Mouse (Mus musculus) CD8-positive naive resting alpha-beta T cell, adult 2 months (primary cell): ENCODE results near the gene Castor1.

ENCODE experiments used
- DNase-seq, 2 experiments: peaks; one replicate each; pipeline ENCODE4 v3.0.0; 2022; ENCODE audit warnings: low read depth in 2 of 2, low spot score in 2 of 2

The Castor1 gene

DNA sequence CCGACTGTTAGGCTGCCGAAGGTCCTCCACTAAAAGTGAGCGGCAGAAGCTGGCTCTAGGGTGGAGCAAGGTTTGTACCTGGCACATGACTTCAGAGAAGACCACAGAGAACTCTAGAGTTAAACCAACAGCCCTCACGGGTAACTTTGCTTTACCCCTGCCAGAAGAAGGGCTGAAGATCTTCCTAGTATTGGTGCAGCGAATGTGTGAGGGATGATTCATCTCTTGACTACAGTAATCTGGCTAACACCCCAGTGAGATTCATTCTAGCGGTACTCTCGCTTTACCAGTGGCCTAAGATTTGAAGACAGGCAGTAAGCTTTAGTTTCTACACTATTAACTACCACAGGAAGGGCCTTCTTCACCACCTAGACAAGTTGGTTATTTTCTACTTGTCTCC, 12.1 kb upstream of the Castor1 start:
- peak in 1 of 2 experiments; percentile 34 for DNase-seq

DNA sequence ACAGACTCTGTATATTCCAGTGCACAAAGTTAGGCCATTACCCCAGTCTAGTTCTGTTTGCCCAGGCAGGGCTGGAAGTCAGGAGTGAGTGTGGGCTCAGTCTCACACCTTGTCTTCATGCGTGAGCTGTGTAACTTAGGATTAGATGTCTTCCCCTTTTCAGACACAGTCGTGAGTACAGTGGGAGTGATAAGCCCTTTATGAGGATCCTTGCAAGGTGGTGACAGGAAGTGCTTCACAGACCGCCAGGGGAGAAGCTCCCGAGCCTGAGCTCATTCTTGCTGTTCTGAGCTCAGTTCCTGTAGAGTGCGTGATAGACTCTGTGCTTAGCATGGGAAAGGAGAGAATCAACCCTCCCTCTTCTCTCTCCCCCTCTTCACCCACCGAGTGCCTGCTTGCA, 11.5 kb upstream of the Castor1 start:
- peak; percentile 39 to 46 for DNase-seq

DNA sequence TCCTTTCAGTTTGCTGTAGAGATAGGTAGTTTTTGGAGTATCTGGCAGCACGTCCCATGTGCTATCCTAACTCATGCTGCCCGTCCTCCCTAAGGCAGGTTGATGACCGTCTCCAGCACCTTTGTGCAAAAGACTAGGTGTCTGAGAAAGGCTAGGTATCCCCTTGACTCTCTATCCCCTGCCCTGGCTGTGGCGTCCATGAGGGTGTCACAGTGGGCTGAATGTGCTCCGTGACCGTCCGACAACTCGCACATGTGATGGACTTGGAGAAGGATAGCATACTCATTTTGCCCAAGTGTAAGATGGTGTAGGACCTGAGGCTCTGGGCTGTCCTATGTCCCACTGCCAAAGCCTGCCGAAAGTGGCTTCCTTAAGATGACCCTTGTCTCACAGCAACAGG, 10.4 kb upstream of the Castor1 start:
- no peak for DNase-seq

DNA sequence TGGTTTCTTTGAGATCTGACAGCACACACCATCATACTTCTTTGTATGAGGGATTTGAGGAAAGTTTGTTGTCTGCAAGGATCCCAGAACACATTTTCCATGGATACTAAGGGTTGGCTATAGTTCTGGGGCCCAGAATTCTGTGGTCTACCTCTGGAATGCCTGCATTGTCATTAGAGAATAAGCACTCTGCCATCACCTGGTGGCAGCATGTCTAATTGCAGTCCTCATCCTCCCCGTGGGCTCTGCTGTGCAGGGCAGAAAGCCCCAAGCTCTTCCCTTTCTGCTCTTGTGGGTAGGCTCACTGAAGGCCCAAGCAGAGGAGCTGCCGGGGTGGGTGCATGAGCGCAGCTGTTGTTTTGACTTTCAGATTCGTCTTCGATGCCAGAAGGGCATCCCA, 8.5 kb upstream of the Castor1 start:
- no peak for DNase-seq

DNA sequence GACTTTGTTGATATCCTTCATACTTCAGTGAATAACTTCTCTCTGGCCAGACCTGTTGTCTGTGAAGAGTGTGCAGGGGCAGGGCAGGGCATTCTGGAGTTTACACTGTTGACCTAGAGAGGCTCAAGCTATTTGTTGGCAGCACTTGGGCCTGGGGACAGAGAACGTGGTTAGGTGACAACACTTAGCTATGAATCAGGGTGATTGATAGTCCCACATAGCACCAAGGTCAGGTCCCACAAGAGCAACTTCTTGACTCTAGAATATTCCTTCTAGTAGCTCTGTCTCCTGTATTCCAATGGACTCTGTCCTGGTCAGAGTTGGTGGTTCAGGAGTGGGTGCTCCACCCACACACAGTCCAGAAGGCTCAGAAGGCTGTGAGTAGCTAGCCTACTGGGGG, 7.2 kb upstream of the Castor1 start:
- DNase-seq, result no peak

DNA sequence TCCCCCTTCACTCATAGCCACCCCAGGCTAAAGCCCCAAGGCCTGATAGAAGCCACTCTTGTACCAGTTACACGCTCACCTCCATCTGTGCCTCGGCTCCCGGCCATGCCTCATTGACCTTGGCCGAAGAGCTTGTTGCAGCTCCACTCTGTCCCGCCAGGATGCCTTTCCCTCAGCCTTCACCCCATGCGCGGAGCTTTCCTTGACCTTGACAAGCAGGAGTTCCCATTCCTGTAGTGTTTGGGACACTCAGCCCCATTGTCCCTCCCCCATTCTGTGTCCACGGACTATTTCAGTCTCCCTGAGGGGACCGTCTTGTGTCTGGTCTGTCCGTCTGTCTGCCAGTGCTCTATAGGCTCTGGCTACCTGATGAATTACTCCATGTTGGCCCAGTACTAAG, 4.9 kb upstream of the Castor1 start:
- DNase-seq, result no peak

DNA sequence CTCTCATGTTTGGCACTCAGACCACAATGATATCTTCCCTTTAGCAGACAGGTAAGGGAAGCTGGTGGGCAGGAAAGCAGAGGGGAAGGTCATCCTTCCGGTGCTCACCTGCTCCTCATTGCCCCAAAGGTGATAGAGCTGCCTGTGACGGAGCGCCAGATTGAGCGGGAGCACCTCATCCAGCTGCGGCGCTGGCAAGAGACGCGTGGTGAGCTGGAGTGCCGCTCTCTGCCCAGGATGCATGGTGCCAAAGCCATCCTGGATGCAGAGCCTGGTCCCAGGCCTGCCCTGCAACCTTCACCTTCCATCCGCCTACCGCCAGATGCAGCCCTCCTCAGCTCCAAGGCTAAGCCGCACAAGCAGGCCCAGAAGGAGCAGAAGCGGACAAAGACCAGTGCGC, 3.5 kb upstream of the Castor1 start:
- DNase-seq, result no peak

DNA sequence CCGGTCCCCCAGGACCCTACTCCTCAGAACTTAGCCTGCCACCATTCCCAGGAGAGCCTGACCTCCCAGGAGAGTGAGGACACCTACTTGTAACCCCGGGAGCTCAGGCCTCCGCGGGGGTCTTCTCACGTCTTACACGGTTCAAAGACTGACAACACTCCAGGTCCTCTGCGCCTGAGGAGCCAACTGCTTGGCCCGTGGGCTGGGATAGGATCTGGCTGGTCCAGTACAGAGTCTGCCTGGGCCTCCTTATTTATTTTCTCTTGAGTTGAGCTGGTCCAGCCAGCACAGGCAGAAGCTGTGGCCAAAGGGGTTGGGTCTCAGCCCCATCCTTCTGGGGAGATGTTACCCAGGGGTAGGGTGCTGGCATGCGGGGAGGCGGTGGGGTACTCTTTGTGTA, 3.0 kb upstream of the Castor1 start:
- DNase-seq, result no peak

DNA sequence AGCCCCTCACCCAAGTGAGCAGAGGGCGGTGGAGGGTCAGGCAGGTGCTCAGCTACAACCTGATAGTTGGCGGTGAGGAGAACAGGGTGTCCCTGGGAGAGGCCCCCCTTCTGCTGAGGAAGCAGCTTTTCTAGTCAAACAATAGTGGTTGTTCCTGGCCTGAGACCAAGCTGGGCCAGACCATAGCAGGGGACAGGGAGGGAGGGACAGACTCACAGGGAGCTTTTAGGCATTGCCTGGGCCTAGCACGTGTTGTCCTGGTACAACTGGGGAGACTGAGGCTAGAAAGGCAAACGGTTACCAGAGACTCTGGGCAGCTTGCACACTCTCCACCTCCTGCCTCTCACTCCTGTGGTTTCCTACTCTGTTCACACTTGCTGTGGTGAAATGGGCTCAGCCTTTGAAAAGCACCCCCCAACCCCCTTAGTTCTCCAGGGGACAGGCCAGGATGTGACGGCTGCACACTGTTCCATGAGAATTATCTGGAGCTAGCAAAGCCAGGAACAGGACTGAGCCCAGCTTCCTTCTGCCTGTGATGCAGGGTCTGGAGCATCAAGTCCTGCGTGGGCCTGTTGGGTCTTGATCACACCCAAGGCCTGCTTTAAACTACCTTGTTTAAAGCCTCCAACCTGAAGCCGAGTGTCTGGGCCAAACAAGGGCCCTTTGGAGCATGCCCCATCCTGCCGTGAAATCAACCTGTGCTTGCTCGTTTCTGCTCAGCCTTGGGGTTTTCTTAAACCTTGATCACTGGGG, 1.6 kb upstream of the Castor1 start:
- no peak for DNase-seq

DNA sequence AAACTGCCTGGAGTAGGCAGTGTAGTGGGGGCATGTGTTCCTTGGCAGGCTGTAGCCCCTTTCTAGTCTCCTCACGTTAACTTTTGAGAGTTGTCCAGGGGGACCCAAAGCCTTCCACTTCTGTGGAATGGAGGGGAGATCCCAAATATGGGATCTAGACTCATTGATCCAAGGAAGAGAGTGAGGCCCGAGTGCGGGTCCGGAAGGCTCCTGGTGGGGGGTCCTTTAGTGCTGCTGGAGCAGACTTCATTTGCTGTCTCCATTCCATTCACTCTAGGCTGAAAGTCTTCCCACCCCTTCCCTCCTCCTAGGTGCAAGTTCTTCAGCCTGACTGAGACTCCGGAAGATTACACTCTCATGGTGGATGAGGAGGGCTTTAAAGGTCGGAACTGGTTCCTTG, 612 bp downstream of the Castor1 start:
- DNase-seq, result no peak

DNA sequence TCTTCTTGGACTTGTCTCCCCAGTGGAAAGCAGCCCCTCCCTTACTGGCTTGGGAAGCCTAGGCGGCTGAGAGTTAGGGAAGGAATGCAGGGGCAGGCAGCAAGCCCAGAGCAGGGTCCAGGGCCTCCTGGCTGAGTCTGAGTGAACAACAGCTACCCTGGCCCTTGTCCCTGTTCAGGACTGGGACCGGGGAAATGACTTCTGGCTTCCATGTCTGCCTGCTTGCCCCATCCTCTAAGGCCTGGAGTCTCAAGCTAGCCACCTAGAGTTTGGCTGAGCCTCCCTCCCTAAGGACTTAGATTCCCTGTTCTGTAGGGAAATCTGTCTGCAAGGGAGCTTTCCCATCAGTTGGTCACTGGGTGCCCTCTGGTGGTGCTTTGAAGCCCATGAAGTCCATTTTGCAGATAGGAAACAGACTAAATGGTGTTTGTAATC, 1.3 kb downstream of the Castor1 start:
- DNase-seq, result no peak

DNA sequence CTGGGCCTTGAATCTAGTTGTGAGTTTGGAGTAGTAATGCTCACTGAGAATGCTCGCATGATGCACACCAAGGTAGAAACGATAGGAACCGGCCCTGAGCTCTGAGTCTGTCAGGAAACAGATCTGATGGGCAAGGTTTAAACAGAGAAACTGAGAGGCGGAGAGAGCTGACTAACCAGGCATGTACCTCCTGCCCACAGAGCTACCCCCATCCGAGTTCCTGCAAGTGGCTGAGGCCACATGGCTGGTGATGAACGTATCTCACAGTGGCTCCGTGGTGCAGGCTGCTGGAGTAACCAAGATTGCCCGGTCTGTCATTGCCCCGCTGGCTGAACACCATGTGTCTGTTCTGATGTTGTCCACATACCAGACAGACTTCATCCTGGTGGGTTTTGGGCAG, 1.9 kb downstream of the Castor1 start:
- no peak for DNase-seq

DNA sequence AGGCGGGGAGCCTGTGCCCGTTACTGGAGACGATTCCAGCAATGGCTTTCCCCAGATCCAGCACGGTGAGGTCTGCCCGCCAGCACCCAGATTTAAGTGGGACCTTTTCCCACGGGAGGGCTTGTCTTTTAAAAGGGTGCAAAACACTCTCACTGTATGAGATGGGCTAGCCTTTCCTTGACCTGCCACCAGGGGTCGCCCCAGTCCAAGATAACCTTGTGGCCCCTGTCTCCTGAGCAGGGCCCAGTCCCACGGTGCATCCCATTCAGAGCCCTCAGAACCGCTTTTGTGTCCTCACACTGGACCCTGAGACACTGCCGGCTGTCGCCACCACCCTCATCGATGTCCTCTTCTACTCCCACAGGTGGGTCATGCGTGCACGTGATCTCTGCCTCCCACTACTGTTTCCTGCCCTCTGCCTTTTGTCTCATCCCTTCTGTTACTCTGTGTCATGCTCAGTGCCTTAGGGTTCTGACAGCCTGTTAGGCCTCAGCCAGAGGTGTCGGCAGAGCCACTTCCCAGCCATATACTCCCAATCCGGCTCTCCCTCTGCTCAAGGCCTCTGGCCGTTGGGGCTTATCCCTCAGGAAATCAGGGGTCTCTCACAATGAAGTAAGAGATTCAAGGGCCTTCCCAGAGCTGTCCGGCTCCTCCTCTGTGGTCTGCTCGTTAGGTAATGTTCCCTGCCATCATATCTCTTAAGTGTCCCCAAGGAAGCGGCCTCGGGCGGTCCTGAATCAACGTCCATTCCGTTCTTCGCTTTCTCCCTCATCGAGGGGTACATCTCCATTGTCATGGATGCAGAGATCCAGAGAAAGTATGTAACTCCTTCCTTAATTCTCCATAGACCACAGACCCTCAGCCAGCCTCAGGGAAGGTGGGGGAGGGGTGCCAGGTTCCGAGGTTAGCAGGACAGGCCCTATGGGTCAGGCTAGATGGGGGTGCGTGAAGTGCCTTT, 2.7 kb downstream of the Castor1 start:
- peak; percentile 83 to 87 for DNase-seq

DNA sequence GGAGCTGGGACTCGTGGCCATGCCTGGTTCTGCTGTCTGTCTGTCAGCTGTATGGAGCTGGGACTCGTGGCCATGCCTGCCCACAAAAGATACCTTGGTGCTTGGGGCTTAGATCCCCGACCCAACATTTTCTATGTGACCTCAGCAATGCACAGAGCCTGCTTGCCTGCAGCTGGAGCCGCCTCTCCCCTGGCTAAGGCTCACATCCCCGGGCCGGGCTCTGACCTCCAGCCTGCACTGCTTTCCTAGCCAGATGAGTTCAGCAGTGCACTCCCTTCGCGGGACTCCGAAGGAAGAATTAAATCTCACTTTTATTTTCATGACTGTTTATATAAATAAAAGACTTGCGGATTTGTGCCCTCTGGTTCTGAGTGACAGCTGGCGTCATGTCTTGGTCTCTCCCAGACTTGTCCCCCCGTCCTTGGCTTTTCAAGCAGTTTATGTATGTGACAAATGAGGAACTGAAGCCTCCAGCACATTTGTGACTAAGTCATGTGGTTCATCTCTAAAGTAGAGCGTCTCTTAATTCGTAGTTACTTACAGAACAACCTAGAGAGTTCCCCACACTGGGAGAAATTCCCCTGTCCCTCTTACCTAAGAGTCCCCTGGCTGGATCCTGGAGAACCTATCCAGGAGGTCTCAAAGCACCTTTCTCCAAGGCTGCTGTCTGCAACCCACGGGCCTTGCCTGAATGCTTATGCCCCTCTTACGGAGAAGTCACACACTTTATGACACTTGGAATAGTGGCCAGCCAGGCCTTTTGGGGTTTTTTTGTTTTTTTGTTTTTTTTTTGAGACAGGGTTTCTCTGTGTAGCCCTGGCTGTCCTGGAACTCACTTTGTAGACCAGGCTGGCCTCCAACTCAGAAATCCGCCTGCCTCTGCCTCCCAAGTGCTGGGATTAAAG, 4.3 kb downstream of the Castor1 start:
- no peak for DNase-seq

DNA sequence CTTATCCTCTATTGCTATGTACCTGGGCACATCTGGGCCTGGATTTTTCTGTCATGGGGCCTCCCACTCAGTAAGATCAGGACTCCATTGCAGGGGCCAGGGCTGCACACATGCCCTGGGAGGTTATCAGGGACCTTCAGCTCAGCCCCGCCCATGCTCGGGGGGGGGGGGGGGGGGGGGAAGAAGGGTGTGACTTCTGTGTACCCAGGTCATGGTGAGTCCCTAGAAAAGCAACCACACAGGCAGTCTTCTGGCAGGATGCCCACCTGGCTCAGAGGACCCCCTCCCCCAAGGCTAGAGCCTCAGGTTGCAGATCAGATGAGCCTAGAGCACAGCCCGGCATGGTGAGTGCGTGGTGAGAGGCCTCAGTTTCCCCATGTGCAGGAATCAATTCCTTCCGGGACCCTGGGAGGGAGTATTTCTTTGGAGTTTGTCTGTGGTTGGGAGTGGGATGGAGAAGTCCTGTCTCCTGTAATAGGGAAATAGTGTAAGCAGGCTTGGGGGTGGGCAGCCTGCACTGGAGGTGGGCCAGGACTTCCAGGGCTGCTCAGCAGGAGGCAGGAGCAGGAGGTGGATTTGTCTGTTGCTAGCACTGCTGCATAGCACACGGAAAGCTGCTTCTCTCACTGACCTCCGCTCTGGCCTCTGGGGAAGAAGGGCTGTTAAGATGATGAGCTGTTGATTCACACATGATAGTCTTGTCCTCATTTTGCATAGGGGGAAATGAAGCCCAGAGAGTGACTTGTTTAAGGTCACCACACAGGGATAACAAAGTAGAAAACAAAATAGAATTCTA, 5.6 kb downstream of the Castor1 start:
- DNase-seq, result no peak

DNA sequence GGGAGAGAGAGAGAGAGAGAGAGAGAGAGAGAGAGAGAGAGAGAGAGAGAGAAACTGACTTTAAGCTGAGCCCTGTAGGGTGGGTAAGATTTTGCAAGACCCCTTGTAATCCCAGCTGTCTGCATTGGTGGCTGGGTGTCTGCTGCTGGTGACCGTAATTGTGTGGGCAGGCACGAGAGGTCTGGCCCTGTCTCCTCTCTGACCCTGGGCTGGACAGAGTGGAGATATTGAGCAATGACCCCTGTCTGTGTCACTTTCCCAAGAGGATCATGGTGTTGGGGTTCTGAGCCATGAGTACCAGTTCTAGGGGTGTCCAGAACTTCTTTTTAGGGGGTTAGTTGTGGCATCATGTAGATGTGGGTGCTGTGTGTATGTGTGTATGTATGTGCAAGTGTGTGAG, 6.2 kb downstream of the Castor1 start:
- no peak for DNase-seq

DNA sequence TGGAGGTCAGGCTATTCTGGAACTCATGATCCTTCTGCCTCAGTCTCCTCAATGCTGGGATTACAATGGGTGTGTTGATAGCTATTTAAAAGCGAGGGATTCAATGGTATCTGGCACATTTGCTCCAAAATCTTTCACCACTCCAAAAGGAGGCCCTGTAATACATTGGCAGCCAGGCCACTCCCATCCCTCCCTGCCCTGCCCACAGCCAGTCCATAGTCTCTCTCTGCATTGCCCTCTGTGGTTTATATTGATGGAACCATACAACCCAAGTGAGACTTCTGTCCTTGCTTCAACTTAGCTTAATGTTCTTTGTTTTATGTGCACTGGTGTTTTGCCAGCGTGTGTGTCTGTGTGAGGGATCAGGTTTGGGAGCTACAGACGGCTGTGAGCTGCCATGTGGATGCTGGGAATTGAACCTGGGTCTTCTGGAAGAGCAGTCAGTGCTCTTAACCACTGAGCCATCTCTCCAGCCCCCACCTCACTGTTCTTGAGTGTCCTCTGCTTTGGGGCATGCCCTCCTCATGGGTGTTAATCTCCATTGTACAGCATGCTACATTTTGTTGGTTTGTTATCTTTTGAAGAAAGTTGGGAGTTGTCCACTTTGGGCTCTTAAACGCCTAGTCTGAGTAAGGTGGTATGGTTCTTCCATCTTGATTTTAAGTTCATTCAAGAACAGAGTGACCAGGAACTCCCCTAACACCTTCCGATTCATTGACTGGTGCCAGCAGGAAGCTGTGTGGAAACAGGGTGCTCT, 8.7 kb downstream of the Castor1 start:
- DNase-seq, result no peak

DNA sequence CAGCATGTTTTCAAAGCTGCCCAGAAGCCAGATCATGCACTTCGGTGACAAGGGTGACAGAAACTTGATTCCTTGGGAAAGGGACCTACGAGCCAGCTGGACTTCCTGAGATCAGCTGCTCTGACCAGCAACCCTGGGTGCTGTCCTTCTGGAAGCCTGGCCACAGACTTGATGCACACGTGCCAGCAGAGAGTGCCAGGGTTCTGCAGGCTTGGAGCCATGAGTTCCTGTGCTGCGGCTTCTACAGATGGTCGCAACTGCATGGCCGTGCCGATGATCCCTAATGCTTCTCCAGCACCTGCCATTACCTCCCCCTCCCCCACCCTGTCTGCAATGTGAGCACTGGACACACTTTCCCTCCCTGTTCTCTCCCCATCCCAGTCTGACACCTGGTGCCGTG, 10.4 kb downstream of the Castor1 start:
- DNase-seq, result no peak

DNA sequence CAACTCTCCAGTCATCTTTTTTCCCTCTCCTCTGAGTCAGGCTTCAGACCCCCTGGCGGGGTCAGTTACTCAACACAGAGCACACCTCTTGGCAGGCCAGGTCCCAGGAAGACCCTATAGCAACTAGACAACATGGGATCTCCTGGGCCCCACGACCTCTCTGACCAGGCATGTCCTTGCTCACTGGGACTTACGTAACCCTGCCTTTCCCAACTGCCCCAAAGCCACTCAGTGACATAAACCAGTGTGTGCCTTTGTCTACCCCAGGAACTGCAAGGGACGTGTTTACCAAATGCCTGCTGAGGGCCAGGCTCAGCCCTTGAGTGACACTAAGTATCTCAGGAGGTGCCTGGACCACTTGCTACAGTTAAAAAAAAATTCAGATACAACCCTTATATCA, 11.8 kb downstream of the Castor1 start:
- no peak for DNase-seq

DNA sequence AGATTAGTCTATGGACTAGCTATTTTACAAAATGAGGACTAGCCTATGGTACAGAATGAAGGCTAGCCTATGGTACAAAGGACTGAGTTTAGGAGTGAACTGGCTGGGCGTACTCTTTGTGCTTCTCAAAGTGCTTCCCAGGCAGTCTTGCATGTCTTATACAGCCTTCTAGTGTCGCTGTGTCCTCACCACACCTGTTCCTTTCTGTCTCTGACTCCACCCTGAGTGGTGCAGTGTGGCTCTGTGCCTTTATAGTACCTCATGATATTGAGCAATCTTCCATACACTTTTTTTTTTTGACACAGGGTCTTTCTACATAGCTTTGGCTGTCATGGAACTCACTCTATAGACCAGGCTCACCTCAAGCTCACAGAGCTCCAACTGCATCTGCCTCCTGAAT, 13.4 kb downstream of the Castor1 start:
- DNase-seq, result no peak
